Mouse (Mus musculus): ENCODE data around the gene Sufu. TPM values are rescaled to one million over a fixed set of nuclear protein-coding genes. Genes with fewer than 3 reads are reported as not detected.

Gene Sufu
- total RNA-seq, 1 experiment from 2014 or later = 5.5 TPM

DNA sequence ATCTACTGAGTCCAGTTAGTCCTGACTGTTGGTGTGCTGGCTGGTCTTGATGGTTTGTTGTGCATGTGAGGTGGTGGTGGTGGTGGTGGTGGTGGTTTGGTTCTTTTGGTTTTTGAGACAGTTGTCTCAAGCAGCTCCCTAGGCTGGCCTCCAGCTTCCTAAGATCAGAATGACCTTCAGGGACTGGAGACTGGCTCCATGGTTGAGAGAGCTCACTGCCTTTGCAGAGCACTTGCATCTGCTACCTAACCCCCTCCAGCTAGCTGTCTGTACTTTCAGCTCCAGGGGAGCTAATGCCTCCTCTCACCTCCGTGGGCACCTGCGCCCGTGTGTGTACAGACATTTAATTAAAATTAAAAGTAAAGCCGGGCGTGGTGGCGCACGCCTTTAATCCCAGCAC is 23.7 kb downstream of the Sufu start:
- no peak for ATAC-seq (replicated peaks; ENCODE audit: insufficient number of reproducible peaks, low FRiP score, low TSS enrichment, poor library complexity, severe bottlenecking)

DNA sequence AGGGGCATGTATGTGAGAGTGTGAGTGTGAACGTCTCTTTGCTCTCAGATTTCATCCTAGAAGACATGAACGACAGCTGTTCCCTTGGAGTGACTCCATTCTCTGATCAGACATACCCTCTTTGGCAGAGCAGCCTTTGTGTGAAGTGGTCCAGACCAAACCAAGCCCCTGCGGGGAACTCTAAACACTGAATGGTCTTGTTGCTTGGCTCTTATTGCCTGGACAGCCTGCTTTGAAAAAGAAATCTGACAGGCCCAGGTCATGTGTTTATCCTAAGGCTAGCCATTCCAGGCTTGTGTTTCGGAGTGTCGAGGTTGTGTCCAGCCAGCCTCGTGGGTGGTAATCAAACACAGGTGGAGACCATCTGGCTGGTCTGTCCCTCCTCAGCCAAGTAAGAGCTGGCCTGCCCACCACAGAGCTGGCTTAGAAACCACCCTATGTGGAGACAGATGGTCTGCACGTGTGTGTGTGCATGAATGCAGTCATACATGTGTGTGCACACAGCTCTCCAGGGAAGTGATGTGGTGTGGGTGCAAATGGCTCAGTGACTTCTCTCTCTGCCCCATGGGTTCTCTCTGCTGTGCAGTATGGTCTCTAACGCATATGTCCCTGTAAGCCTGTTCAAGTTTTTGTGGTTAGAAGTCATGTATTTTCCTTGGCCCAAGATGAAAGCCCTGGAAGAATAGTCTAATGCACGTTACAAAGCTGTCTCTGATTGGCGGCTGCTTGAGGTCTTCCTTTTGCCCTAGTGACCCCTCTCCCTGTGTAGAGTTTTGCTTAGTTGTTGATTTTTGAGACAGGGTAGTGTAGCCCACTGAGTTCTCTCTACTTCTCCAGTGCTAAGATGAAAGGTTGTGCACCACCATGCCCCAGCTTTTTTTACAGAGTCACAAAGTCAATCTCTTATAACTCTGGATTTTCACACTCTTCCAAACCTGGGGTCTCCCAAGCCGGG is 26.0 kb downstream of the Sufu start:
- ATAC-seq (replicated peaks; ENCODE audit: insufficient number of reproducible peaks, low FRiP score, low TSS enrichment, poor library complexity, severe bottlenecking) = no peak

DNA sequence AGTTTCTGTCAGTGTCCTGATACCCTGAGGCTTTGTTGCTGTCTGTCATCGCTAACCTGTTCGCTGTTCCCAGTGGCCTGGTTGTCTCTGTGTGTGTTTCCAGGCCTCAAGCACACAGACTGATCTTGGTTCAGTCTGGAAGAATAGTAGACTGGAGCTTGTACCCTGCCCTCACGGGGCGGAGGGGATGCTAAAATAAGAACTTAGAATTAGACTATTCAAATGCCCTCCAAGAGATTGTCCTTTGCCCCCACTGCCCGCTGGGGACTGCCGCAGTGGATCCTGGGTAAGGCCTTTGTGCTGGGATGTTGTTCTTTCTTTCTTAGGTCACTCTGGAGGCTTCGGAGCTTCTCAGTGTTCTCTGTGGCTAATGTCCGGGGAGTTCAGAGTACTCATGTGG is 28.6 kb downstream of the Sufu start:
- ATAC-seq (replicated peaks; ENCODE audit: insufficient number of reproducible peaks, low FRiP score, low TSS enrichment, poor library complexity, severe bottlenecking) = no peak

DNA sequence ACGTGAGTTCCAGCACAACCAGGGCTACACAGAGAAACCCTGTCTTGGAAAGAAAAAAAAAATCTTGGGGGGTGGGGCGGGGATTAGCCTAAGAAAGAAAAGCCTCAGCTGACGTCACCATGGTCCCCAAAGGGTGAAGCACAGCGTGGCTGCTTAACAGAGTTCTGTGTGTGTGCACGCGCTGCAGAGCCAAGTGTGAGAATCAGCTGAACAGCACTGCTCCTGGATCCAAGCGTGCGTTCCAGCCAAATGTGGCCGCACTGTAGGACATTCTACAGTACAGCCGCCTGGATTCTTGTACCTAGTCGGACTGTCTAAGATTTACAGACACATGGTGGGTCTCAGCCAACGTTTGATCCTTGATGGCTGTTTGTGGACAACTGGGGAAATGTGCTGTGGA is 29.8 kb downstream of the Sufu start:
- ATAC-seq (replicated peaks; ENCODE audit: insufficient number of reproducible peaks, low FRiP score, low TSS enrichment, poor library complexity, severe bottlenecking) = no peak

DNA sequence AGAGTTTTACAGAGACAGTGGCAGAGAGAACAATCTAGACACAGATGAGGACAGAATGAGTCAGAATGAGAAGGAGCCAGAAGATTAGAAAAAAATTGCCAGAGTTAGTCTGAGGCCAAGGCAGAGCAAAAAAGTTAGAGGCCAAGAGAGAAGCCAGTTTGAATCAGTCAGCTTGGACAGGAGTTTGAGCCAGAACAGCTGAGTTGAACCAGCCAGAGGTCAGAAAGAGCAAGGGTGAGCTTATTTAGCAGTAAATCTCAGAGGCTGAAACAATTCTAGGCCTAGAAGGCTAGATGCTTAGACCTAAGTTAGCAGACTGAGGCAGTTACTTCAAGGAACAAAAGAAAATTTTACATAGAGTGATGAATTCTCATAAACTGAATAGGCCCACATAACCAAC is 32.6 kb downstream of the Sufu start:
- ATAC-seq (replicated peaks; ENCODE audit: insufficient number of reproducible peaks, low FRiP score, low TSS enrichment, poor library complexity, severe bottlenecking) = no peak

DNA sequence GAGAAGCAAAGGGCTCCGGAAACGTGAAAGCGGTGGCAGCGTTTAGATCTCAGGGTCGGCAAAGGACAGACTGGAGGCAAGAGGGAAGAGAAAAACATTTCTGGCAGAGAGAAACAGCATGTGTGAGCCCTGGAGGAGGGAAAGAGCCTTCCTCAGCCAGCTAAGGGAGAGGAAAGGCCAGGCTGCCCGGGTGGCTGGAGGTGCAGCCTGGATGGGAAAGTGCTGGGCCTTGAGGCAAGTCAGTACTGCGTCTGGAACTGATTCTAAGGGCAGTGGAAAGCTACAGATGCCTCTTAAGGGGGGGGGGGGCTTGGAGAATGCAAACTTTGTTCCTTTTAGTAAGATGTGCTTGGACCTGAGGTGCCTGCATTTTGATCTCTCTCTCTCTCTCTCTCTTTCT is 37.0 kb downstream of the Sufu start:
- ATAC-seq (replicated peaks; ENCODE audit: insufficient number of reproducible peaks, low FRiP score, low TSS enrichment, poor library complexity, severe bottlenecking) = no peak

DNA sequence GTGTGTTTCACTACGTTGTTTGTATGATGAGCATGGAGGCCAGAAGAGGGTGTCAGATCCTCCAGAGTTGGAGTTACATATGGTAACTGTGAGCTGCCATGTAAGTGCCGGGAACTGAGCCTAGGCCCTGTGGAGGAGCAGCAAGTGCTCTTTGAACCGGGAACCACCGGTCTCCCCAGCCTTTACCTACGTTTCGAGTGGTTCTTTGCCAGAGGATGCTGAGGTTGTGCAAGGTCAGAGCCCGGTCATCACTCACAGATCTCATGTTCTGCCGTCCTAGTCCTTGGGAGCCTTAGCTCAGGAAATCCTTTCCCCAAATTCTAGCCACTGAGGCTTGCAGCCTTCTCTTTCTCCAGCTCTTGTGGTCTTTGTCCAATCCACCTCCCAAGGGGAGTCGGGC is 37.5 kb downstream of the Sufu start:
- ATAC-seq (replicated peaks; ENCODE audit: insufficient number of reproducible peaks, low FRiP score, low TSS enrichment, poor library complexity, severe bottlenecking) = no peak

DNA sequence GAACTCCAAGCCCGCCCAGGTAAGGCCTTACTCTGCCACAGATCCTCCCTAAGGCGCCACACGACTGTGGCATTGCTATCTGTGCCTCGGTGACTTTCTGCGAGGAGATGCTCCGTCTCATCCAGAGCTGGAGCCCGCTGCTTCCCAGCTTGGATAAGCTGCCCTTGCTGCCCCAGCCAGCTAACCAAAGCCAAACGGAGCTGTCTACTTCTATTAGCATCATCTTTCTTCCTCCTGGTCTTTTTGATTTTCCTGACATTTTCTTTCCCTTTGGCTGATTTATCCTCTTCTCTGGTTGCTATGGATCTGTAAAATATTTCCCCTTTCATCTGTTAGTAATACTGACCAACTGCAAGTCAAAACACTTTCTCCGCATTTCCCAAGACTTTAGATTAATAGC is 37.9 kb downstream of the Sufu start:
- no peak for ATAC-seq (replicated peaks; ENCODE audit: insufficient number of reproducible peaks, low FRiP score, low TSS enrichment, poor library complexity, severe bottlenecking)

DNA sequence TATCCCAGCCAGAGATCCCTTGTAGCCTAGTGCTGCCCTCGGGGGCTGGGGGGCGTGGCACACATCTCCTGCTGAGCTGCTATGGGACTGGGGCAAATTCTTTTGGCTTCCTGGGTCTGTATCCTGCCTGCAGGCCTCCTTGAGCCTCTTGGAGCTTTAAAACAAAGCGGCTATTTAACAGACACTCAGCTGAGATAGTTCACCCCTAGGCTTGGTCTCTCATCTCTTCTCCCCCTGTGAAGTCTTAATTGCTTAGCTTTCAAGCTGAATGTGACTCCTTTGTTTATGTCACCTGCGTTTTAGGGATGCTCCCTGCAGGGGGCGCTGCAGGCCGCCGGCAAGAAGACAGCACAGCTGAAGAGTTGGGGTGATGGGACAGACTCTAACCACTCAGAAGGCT is 38.8 kb downstream of the Sufu start:
- ATAC-seq (replicated peaks; ENCODE audit: insufficient number of reproducible peaks, low FRiP score, low TSS enrichment, poor library complexity, severe bottlenecking) = no peak

DNA sequence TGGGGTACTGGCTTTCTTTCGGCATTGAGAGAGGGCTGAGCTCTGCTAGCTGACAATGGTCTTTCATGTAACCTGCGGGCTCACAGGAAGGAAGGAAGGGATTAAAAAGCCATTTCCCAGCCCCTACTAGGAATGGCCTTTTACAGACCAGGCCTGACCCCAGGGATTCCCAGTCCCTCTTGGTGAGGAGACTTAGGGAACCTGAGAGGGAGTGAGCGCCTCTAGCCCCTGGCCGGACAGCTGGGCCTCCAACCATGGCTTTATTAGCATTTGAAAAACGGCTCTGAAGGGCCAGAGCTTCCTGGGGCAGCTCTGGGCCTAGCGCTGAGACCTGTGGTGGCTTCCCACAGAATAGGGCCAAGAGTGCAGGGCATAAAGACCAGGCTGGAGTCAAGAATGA is 46.8 kb downstream of the Sufu start:
- no peak for ATAC-seq (replicated peaks; ENCODE audit: insufficient number of reproducible peaks, low FRiP score, low TSS enrichment, poor library complexity, severe bottlenecking)

DNA sequence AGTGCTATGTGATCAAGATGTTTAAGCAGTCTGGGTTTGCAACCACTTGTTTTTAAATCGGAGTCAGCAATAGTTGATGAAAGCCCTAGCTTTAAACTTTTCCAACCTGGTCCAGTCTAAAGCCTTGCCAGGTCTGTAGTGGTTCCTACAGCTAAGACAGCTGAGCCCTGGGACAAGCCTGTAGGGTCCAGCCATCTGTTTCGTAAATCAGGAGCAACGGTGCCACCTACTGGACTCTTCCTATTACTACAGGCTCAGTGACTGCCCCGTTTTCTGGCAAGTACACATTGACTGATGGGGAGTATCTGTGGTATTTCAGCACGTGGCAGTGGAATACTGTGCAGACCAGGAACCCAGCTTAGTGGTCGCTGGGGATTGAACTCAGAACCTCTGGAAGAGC is 47.5 kb downstream of the Sufu start:
- ATAC-seq (replicated peaks; ENCODE audit: insufficient number of reproducible peaks, low FRiP score, low TSS enrichment, poor library complexity, severe bottlenecking) = peak; percentile 86

DNA sequence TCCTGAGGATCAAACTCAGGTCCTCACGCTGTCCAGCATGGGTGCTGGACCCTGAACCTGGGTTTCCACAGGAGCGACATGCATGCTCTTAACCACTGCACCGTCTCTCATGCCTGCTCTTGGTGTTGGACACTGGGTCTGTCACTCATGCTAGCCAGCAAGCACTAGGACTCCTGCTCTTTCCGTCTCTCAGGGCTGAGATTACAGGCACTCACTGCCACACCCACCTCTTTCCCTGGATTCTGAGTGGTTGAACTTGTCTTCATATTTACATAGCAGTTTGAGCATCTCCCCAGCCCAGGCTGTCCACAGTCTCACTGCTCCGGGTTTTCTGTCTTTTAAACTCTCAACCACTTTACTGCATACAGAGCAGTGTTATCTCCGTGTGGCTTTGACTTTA is 48.9 kb downstream of the Sufu start:
- no peak for ATAC-seq (replicated peaks; ENCODE audit: insufficient number of reproducible peaks, low FRiP score, low TSS enrichment, poor library complexity, severe bottlenecking)

DNA sequence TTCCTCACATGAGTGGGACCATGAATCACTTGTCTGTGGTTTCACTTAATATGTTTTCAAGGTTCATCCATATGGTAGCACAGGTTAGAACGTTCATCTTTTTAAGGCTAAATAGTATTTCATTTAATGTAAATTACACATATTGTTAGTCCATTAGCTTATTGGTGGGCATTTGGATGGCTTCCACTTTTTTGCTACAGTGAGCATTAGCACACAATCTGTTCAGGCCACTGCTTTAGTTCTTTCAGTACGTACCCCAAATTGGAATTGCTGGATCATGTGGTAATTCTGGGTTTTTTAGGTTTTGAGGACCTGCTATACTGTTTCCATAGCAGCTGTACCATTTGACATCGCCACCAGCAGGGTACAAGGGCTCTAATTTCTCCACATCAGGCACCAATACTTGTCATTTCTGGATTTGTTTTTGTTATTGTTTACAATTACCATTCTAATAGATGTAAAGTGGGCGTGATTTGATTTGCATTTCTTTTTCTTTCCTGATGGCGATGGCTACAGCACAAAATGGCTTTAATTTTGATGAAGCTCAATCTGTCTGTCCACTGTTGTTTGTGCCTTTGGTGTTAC is 49.8 kb downstream of the Sufu start:
- ATAC-seq (replicated peaks; ENCODE audit: insufficient number of reproducible peaks, low FRiP score, low TSS enrichment, poor library complexity, severe bottlenecking) = no peak

DNA sequence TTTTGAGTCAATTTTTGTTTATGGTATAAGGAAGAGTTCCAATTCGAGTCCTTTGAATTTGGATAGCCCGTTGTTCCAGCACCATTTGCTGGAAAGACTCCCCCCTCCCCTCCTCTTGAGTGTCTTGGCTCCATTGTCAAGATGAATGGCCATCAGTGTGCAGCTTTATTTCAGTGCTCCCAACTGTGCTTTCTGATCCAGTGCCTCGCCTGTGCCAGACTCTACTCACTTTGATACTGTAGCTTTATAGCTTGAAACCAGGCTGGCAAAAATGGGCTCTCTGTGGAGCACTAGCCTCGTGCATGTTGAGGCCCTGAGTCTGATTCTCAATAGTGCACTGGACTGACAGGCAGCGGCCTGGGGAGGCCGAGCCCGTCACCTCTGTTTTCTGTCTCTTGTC is 50.4 kb downstream of the Sufu start:
- ATAC-seq (replicated peaks; ENCODE audit: insufficient number of reproducible peaks, low FRiP score, low TSS enrichment, poor library complexity, severe bottlenecking) = no peak

DNA sequence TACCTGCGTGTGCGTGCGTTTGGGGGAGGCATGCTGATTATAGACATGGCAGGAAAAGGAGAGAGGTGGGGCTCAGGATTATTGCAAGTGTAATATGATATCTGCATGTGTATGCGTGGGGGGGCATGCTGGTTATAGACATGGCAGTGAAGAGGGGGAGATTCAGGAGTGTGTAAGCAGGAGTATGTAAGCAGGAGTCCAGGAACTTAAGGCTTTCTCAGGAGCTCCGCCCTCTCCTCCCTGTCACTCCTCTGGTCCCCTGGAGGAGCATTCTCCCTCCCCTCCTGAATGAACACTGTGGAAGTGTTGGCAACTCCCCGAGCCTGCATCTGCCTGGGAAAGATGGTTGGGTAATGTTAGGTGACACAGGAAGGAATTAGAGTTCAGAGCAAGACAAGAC is 51.2 kb downstream of the Sufu start:
- ATAC-seq (replicated peaks; ENCODE audit: insufficient number of reproducible peaks, low FRiP score, low TSS enrichment, poor library complexity, severe bottlenecking) = no peak

DNA sequence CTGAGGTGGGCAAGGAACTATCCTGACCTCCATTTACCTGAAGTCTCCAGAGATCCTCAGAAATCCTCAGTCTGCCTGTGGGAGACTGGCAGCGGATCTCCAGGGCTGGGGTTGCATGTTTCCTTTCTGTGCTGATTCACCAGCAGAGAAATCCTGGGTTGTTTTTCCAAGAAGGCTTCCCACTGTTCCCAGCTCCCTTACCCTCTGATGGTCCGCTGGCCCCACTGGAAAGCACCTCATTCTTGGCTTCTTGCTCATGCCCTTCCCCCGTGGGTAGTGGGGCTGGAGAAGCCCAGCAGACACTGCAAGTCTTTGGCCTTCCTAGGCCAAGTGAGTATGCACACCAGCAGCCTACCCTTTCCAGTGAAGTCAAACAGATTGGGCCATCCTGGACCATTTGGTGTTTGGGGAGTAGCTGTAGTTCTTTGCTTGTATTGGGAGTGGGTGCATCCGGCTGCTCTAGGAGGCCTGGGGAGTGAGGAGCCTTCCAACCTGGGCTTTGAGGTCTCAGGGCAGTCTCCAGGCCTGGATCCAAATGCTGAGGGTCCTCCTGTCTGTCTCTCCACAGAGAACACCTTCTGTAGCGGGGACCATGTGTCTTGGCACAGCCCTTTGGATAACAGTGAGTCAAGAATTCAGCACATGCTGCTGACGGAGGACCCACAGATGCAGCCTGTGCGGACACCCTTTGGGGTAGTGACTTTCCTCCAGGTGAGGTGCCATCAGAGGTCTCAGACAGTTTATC is 52.7 kb downstream of the Sufu start:
- no peak for ATAC-seq (replicated peaks; ENCODE audit: insufficient number of reproducible peaks, low FRiP score, low TSS enrichment, poor library complexity, severe bottlenecking)

DNA sequence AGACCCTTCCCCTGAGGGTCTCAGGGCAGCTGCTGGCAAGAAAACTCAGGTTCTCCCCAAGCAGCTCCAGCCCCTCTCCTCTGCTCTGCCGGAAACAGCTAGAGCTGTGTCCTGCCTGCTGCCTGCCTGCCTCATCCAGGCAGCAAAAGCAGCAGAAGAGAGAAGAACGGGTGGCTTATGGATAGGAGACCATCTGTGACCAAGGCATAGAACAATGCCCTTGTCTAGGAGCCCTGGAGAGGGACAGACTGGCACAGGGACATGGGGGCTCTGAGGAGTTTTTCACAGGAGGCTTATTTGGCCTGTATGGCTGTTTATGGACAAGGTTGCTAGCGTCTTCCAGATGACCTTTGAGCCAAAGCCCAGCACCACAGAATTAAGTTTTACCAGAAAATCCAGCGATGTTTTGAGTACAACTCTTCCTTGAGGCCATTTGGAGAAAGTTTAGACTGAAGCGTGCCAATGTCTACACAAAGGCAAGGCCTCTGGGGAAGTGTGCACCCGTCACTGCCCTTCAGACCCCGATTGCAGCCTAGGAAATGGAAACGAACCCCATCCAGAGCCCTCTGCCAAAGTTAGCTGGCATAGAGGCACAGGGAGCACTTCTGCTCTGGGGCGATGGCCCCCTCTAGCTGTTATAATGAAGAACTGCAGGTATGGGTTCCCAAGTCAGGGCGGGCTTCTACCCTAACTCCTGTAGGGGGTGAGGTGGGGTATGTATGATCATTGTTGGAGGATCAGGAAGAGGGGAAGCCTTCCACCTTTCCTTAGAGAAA is 55.5 kb downstream of the Sufu start:
- ATAC-seq (replicated peaks; ENCODE audit: insufficient number of reproducible peaks, low FRiP score, low TSS enrichment, poor library complexity, severe bottlenecking) = peak; percentile 48; the same call in 1 of the 2 replicates

DNA sequence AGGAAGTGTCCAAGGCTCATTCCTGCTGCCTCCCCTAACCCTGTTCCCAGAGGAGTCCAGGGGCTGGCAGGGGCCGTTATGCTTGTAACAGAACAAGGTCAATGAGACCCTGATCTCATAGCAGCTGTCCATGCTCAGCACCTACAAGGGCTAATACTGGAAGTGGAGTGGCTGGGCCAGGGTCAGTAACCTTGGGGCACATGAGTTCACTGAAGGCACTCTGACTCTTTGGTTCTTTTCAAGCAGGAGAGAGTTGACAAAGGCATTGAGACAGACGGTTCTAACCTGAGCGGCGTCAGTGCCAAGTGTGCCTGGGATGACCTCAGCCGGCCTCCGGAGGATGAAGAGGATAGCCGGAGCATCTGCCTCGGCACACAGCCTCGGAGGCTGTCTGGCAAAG is 56.2 kb downstream of the Sufu start:
- no peak for ATAC-seq (replicated peaks; ENCODE audit: insufficient number of reproducible peaks, low FRiP score, low TSS enrichment, poor library complexity, severe bottlenecking)

Data from monocyte, adult 5-6 weeks (primary cell).